Mouse (Mus musculus) monocyte, adult 2 months (primary cell): ENCODE data around the gene Pbx3.

Source experiments
- DNase-seq, 2 experiments: peaks; one replicate each; pipeline ENCODE4 v3.0.0; 2022; ENCODE audit warnings: low spot score in 2 of 2, low read depth in 1 of 2

Gene Pbx3

GRCm38 (mm10) chr2:34298202-34298601 is 74.7 kb downstream of the Pbx3 start:
- no peak for DNase-seq

- no peak for DNase-seq
These were observed 83.2 kb downstream of the Pbx3 start for GRCm38 (mm10) chr2:34289726-34290125.

- DNase-seq, result no peak
These were observed 88.7 kb downstream of the Pbx3 start for GRCm38 (mm10) chr2:34284239-34284638.

GRCm38 (mm10) chr2:34280996-34281395 is 91.9 kb downstream of the Pbx3 start:
- no peak for DNase-seq

- DNase-seq, result no peak
These were observed 93.2 kb downstream of the Pbx3 start for GRCm38 (mm10) chr2:34279726-34280125.

- DNase-seq, result no peak
These were observed 97.2 kb downstream of the Pbx3 start for GRCm38 (mm10) chr2:34275630-34276193.

- DNase-seq, result no peak
These were observed 110.9 kb downstream of the Pbx3 start for GRCm38 (mm10) chr2:34262046-34262445.

- no peak for DNase-seq
These were observed 112.3 kb downstream of the Pbx3 start for GRCm38 (mm10) chr2:34260653-34261076.

GRCm38 (mm10) chr2:34258256-34258655 is 114.7 kb downstream of the Pbx3 start:
- no peak for DNase-seq

- DNase-seq, result no peak
These were observed 115.3 kb downstream of the Pbx3 start for GRCm38 (mm10) chr2:34257611-34258010.

- no peak for DNase-seq
These were observed 116.9 kb downstream of the Pbx3 start for GRCm38 (mm10) chr2:34256000-34256553.

GRCm38 (mm10) chr2:34253627-34254026 is 119.3 kb downstream of the Pbx3 start:
- no peak for DNase-seq

- no peak for DNase-seq
These were observed 119.8 kb downstream of the Pbx3 start for GRCm38 (mm10) chr2:34253111-34253510.

- no peak for DNase-seq
These were observed 120.7 kb downstream of the Pbx3 start for GRCm38 (mm10) chr2:34252286-34252685.

GRCm38 (mm10) chr2:34249961-34250658 is 122.8 kb downstream of the Pbx3 start:
- no peak for DNase-seq

GRCm38 (mm10) chr2:34249141-34249960 is 123.6 kb downstream of the Pbx3 start:
- no peak for DNase-seq

- no peak for DNase-seq
These were observed 132.1 kb downstream of the Pbx3 start for GRCm38 (mm10) chr2:34240885-34241284.

- no peak for DNase-seq
These were observed 133.6 kb downstream of the Pbx3 start for GRCm38 (mm10) chr2:34239315-34239858.

GRCm38 (mm10) chr2:34235467-34236075 is 137.4 kb downstream of the Pbx3 start:
- DNase-seq, result no peak

- no peak for DNase-seq
These were observed 138.7 kb downstream of the Pbx3 start for GRCm38 (mm10) chr2:34234274-34234673.

GRCm38 (mm10) chr2:34233271-34233670 is 139.7 kb downstream of the Pbx3 start:
- DNase-seq, result no peak
